Mouse (Mus musculus) skeletal muscle tissue, postnatal 0 days (tissue): ENCODE measurements around the gene Tmem50a. TPM values are rescaled to one million over a fixed set of nuclear protein-coding genes. Genes with fewer than 3 reads are reported as not detected.

ENCODE experiments used
- polyA plus RNA-seq: library from polyadenylated mRNA; unstranded; fragments of >200 nt; fragmentation: Nextera tagmentation; extraction: Ambion mirVana; gene quantifications from 2 replicates; pipeline ENCODE4 v1.2.1, GENCODE M21; 2015

Gene Tmem50a
- 122 and 136 TPM in 2 replicates for polyA plus RNA-seq

DNA sequence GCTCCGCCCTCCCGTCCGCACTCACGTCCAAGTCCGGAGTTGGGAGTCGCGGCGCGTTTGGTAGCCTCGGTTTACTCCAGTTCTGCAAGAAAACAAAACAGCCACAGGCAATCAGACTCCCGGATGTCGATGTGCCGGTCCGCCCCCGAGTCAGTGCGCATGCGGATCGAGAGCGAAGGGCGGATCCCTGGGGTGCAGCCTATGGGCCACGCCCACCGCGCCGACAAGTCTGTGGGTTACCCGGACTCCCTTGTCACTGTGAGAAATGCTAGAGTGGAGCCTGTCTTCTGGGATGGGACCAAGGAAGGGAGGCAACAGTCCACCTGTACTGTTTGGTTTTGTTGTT is at the start of gene Tmem50a:
Tmem50a (minus strand) TSS at position 161 of the 346 bp plus-strand sequence.

GRCm38 (mm10) chr4:134930684-134931481 is 16.1 kb upstream of the Tmem50a start, which contains the start of gene Syf2:
Gene Syf2 (plus strand): TSS chr4:134930898.

DNA sequence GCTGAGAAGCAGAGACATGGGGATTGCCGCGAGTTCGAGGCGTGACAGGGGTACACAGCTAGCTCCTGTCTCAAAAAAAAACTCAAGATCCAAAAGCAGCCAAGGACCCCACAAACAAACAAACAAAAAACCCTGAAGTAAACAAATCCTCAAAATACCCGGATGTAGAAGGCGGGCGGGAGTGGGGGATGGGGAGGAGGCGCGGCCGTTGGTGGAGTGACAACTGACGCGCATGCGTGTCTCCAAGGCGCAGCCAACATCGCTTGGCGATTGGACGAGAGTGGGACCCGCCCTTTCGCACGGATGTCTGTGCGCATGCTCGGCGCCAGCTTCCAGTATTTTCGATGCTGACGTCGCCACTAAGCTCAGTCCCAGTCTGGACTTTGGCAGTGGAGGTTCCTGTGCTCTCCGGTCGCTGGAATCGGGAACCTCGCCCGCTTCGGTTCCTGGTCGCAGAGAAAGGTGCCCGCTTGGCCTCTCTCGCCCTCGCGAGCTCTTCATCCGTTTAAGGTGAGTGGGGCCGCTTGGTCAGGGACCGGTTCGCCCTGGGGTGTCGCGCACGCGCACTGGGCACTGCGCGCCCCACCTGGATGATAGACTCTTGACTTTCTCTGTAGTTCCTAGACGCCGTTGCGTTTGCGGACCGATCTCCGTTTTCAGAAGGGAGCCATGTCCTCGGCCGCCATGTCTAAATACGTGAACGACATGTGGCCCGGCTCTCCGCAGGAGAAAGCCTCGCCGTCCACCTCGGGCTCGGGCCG is 8.6 kb upstream of the Tmem50a start, which contains the start of gene Rsrp1:
Rsrp1 (plus strand) TSS at position 335 of the 761 bp plus-strand sequence.

DNA sequence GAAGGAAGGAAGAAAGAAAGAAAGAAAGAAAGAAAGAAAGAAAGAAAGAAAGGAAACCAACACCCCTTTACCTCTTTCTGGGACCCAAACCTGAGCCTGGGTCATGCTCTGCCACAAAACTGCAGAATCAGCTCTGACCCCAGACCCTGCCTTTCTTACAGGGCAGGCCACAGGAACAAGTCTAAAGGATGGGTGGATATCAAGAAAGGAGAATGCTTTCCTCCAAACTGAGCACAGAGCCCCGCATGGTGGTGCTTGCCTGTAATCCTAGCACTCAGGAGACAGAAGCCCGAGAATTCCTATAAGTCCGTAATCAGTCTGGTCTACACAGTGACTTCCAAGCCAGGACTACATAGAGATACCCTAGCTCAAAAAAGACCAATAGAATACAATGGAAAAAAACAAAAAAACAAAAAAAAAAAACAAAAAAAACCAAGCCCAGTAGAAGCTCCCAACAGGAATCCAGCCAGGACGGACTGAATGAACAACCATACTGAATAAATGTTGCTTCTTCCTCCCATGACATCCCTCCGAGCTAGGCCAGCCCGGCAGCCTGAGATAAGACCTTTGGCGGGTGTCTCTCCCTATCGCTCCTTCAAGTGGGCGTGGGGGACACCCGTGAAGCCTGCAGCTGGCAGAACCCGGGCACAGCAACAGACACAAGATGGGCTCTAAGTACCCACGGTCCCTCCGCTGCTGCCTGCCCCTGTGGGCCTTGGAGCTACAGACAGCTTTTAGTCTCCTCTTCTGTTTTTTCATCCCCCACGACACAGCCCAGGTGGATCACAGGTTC is 50.7 kb downstream of the Tmem50a start, which contains the start of gene Rhd:
Rhd (plus strand) TSS at position 600 of the 793 bp plus-strand sequence.

GRCm38 (mm10) chr4:134853259-134853636 is 61.6 kb downstream of the Tmem50a start, which contains the start of gene Maco1:
Gene Maco1 (minus strand): TSS chr4:134853345.

Other genes with a start within 250 kb of the Tmem50a start
- gene Man1c1, start 210.7 kb downstream of the Tmem50a start, polyA plus RNA-seq = 3.2 and 3.6 TPM in 2 replicates
- 10.1 and 13.5 TPM in 2 replicates for gene Ldlrap1, start 147.0 kb downstream of the Tmem50a start, polyA plus RNA-seq
- gene Maco1, start 61.7 kb downstream of the Tmem50a start, polyA plus RNA-seq = 21.2 and 21.9 TPM in 2 replicates
- 0.62 and 0.78 TPM in 2 replicates for gene Rhd, start 50.5 kb downstream of the Tmem50a start, polyA plus RNA-seq
- 203 and 238 TPM in 2 replicates for gene Rsrp1, start 8.6 kb upstream of the Tmem50a start, polyA plus RNA-seq
- gene Syf2, start 15.9 kb upstream of the Tmem50a start, polyA plus RNA-seq = 72.0 and 80.9 TPM in 2 replicates
- gene Runx3, start 205.6 kb upstream of the Tmem50a start, polyA plus RNA-seq = 0.17 and 0.28 TPM in 2 replicates